Mouse (Mus musculus) kidney, adult 2 months (tissue): ENCODE measurements around the gene Mical3.

Source experiments
- CTCF ChIP-seq: fragments of 200-500 bp; conservative IDR thresholded peaks from 2 replicates; pipeline ENCODE4 v1.5.1; 2011; ENCODE audit warnings: low read depth, mild to moderate bottlenecking, control low read depth, low read length, moderate library complexity, mixed read lengths; ENCODE audit not compliant: insufficient read depth, insufficient read length
- POLR2A ChIP-seq: fragments of 200-500 bp; IDR thresholded peaks from one replicate; pipeline ENCODE4 v1.6.1; 2011; ENCODE audit warnings: low read depth, low read length, control low read depth

- TF ChIP-seq CTCF (no peak), POLR2A (no peak)
These were observed 32.1 kb downstream of the Mical3 start for GRCm38 (mm10) chr6:121098511-121099227.
